Mouse (Mus musculus): ENCODE results near the gene Wdr93.

DNA sequence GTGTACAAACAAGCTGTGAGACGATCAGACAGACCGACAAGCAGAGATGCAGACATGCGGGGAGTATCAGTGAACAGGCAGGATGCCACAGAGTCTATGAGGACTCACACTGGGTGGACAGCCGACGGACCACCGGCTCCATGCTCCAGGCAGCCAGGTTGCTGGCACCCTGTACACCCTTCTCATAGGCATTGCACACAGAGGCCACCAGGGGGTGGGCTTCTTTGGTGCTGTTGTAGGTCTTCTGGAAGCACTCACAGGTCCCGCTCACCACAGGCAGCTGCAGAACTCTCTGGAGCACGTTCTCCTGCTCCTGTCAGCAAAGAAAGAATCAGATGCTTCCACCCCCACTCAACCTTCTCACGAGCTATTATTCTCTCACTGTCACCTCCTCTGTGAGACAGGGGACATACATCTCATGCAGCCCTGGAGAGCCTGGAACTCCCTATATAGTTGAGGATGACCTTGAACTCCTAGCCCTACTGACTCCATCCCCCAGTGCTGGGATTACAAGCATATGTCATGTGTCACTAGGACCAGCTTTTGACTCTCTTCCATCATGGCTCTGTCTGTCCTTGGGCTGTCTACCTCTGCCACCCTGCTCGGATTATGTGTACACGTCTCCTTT, 13.1 kb upstream of the Wdr93 start:
- TF ChIP-seq MAX (IDR thresholded peaks at IDR 0.05; ENCODE audit: low read depth): no peak
- TF ChIP-seq POLR2A (IDR thresholded peaks at IDR 0.05; ENCODE audit: insufficient read length, low read depth): no peak
- TF ChIP-seq USF1 (IDR thresholded peaks at IDR 0.05; ENCODE audit: low read depth): no peak
- no peak for TF ChIP-seq POLR2AphosphoS2 (IDR thresholded peaks at IDR 0.05; ENCODE audit: insufficient read length, low read depth)

All from myocyte (in vitro differentiated cells).